Mouse (Mus musculus) right cerebral cortex, postnatal 14 days (tissue): ENCODE data around the gene Rfx1.
A peak's percentile ranks its signal among the peaks of the same experiment; 100 is the strongest.

Source experiments
- DNase-seq: peaks from one replicate; pipeline ENCODE4 v3.0.0; 2022

Gene Rfx1

DNA sequence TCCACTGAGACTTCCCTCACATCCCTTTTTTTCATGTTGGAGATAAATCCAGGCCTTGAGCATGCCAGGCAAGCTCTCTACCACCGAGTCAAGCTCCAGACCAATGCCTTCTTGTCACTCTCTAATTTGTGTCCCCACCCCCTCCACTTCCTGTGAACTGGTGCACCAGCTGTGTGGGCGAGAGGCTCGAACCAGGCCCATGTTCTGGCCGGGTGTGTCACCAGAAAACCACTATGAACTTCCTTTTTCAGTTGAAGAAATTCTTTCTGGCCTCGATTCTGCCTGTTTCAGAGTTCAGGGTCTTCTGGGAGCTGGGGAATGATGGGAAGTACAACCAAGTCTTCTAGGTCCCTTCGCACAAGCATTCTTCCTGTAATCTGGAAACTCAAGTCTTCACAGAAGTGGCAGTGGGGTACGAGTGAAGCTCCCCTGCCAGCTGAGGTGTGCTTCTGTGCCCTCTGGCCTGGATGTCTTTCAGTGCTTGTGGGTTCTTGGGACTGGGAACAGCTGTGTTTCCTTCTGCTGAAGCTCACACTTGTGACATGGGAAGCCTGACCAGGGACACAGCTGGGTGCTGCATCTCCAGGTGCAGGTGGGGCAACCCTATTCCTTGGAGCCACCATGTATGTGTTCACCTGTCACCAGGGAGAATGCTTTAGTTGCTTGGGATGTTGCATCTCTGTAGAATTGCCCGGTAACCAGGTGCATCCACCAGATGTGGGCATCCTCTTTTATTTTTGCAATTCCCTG lies 2.6 kb upstream of the Rfx1 start:
- no peak for DNase-seq

- no peak for DNase-seq
Measured at GRCm38 (mm10) chr8:84065037-84065436, 1.6 kb upstream of the Rfx1 start, which contains the start of gene Gm10643. Gene Gm10643 (minus strand): TSS chr8:84065137.

GRCm38 (mm10) chr8:84065457-84066072 lies 1.1 kb upstream of the Rfx1 start:
- DNase-seq, result no peak

GRCm38 (mm10) chr8:84067047-84067573 lies 476 bp downstream of the Rfx1 start:
- DNase-seq, result peak; percentile 97

- DNase-seq, result no peak
Measured at GRCm38 (mm10) chr8:84067911-84068310, 1.3 kb downstream of the Rfx1 start.

DNA sequence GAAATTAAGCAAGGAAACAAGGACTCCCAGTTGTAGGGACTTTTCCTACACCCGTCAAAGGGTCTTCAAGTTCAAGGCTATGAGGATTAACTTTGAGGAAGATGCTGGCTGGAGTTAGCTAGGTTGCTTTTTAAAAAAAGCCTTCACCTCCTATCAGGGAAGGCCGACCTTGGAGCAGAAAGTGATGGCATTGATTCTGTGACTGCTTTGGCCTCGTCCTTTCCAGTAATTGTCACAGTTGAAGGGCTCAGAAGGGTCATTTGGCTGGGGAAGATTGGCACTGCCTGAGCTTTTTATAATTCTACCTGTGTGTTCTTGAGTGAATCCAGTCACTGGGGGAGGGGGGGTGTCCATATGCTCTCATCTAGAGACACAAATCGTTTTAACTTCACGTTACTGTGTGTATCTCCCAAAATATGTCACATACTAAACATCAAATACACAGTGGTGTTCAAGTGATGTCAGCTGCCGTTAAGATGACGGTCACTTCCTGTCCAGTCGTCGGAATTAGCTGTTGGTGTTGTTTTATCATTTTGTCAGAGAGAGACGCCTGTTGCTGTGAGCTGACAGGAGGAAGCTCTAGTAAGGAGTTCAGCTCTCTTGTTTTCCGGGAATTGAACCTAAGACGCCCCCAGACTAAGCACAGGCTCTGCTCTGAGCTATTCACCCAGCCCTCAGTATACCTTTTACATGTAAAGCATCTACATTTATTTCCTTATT lies 1.8 kb downstream of the Rfx1 start:
- no peak for DNase-seq

- no peak for DNase-seq
Measured at GRCm38 (mm10) chr8:84069169-84069568, 2.5 kb downstream of the Rfx1 start.

DNA sequence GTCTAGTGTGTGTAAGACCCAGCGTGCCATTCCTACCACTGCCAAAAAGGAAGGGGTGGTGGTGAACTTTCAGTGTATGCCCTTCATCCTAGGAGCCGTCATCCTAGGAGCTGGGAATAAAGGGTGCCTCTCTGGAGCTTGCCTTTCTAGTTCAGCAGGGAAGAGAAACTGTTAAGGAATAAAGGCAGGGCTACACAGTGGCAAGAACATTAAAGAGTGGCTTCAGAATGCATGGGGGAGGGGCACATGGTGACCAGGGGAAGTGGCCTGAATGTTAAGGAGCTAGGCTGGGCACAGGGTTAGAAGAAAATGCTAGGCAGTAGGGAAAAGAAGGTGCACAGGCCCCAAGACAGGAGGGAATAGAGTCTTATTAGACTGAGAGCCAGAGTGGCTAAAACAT lies 3.1 kb downstream of the Rfx1 start:
- no peak for DNase-seq

DNA sequence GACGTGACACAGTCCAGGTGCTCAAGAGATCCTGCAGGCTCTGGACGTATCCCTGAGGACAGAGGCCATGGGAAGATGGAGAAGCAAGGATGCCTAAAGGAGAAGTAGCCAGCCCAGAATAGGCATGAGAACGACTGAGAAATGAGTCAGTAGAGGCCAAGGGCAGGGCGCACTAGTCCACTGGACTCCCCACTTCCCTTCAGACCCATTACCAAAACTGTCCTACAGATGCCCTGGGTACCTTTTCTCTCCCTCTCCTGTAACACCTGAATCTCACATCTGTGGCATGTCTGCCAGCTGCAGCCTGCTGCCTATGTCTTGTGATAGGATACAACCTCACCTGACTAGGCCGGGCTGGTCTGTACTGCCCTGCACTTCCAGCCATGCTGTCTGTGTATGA lies 3.6 kb downstream of the Rfx1 start:
- no peak for DNase-seq

- DNase-seq, result no peak
Measured at GRCm38 (mm10) chr8:84070667-84071066, 4.0 kb downstream of the Rfx1 start.

- no peak for DNase-seq
Measured at GRCm38 (mm10) chr8:84071921-84072320, 5.3 kb downstream of the Rfx1 start.

GRCm38 (mm10) chr8:84072321-84072720 lies 5.7 kb downstream of the Rfx1 start:
- no peak for DNase-seq

DNA sequence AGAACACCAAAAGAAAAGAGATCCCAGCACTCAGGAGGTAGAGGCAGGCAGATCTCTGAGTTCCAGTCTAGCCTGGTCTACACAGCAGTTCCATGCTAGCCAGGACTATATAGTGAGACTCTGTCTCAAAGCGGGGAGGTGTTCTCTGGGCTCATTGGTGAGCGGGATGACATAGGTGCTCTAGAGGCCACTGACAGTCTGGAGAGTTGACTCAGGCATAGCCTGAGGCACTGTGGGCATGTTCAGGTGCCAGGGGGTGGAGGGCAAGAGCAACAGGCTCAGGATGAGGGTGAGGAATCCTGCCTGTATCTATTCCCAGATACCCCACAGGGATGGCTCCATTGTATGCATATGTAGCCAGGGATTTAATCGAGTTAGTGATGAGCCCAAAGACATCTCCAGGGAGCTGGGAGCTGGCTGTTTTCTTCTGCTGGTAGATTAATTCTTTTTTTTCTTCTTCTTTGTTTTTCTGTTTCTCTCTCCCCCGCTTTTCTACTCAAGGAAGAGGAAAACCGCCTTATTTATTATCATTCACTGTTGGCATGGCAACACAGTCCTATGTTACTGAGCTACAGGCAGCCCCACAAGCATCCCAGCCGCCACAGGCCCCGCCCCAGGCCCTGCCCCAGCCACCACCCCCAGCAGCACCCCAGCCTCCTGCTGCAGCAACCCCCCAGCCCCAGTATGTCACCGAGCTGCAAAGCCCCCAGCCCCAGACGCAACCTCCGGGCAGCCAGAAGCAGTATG lies 6.8 kb downstream of the Rfx1 start:
- no peak for DNase-seq

GRCm38 (mm10) chr8:84076412-84076811 lies 9.8 kb downstream of the Rfx1 start:
- no peak for DNase-seq

GRCm38 (mm10) chr8:84076849-84077248 lies 10.2 kb downstream of the Rfx1 start:
- no peak for DNase-seq

- DNase-seq, result no peak
Measured at GRCm38 (mm10) chr8:84079206-84079605, 12.6 kb downstream of the Rfx1 start.

DNA sequence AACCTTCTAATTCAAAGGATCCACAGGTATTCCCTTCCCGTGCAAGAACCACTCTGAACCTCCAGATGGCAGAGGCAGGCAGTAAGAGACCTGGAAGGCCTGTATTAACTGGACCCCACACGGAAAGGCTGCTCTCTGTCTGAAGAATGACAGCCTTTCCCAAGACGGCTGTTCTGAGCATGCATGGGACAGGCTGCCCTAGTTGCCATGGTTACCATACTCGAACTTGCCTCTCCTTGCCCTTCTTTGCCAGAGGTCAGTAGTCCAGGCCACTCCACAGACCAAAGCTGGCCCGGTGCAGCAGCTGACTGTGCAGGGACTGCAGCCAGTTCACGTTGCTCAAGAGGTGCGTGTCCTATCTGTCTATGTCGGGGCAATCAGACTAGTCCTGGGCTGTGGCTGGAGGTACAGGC lies 17.2 kb downstream of the Rfx1 start:
- no peak for DNase-seq

GRCm38 (mm10) chr8:84084341-84085115 lies 17.9 kb downstream of the Rfx1 start:
- no peak for DNase-seq

GRCm38 (mm10) chr8:84087156-84087555 lies 20.5 kb downstream of the Rfx1 start:
- no peak for DNase-seq

GRCm38 (mm10) chr8:84087821-84088220 lies 21.2 kb downstream of the Rfx1 start:
- no peak for DNase-seq

DNA sequence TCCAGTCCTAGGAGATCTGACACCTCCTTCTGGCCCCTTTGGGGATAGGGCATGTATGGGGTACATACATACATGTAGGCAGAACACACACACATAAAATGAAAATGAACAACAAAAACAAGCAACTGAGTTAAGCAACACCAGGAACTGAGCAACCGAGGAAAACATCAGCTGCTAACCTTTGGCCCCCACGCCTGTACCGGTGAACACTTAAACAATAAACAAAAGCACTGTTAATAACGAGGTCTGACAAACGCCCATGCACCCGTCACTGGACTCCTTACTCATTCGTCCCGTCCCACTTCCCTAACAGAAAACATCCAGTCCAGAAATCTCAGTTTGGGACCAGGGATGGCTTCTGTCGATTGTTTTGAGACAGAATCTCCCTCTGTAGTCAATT lies 22.6 kb downstream of the Rfx1 start:
- DNase-seq, result no peak

- DNase-seq, result no peak
Measured at GRCm38 (mm10) chr8:84090585-84090984, 24.0 kb downstream of the Rfx1 start.
